Mouse (Mus musculus) intestine, embryonic 16.5 days (tissue): Measurements from ENCODE around the gene Abcd3. TPM values are rescaled to one million over a fixed set of nuclear protein-coding genes. Genes with fewer than 3 reads are reported as not detected.
A peak's percentile ranks its signal among the peaks of the same experiment; 100 is the strongest.

Experiments
- ATAC-seq: fragments of 200-750 bp; cut with Nextera tagmentation; 2 replicates; pipeline ENCODE4 v1.8.0; 2017; ENCODE audit warnings: moderate TSS enrichment, moderate library complexity
- H3K27ac ChIP-seq: fragments of 300-500 bp; sonication (generic); 2 replicates; pipeline ENCODE4 v1.5.1; 2014; ENCODE audit warnings: mild to moderate bottlenecking, low read length
- H3K27me3 ChIP-seq: fragments of 300-500 bp; sonication (generic); replicated peaks from 2 replicates; pipeline ENCODE4 v1.6.1; 2014; ENCODE audit warnings: low read length, control low read depth, mixed read lengths; ENCODE audit not compliant: control insufficient read depth, insufficient read depth
- H3K36me3 ChIP-seq: fragments of 300-500 bp; sonication (generic); 2 replicates; pipeline ENCODE4 v1.6.1; 2014; ENCODE audit warnings: low read length, control low read depth; ENCODE audit not compliant: control insufficient read depth, insufficient read depth
- H3K4me1 ChIP-seq: fragments of 300-500 bp; sonication (generic); 2 replicates; pipeline ENCODE4 v1.6.1; 2014; ENCODE audit warnings: low read length, control low read depth, mixed read lengths; ENCODE audit not compliant: control insufficient read depth, insufficient read depth
- H3K4me2 ChIP-seq: fragments of 300-500 bp; sonication (generic); 2 replicates; pipeline ENCODE4 v1.6.1; 2014; ENCODE audit warnings: low read depth, low read length, control low read depth
- H3K4me3 ChIP-seq: fragments of 300-500 bp; sonication (generic); 2 replicates; pipeline ENCODE4 v1.5.1; 2014; ENCODE audit warnings: mild to moderate bottlenecking, low read length
- H3K9ac ChIP-seq: fragments of 300-500 bp; sonication (generic); 2 replicates; pipeline ENCODE4 v1.6.1; 2014; ENCODE audit warnings: low read depth, low read length
- H3K9me3 ChIP-seq: fragments of 300-500 bp; sonication (generic); 2 replicates; pipeline ENCODE4 v1.6.1; 2016; ENCODE audit warnings: low read length, control low read depth; ENCODE audit not compliant: control insufficient read depth
- WGBS: fragments of 180-500 bp; shearing (Covaris S2); extraction: QIAGEN DNeasy Blood & Tissue Kit; methylation state at CpG from one replicate; pipeline ENCODE4 v1.1.7; 2014; 5-methylcytosine and 5-hydroxymethylcytosine counted together
- polyA plus RNA-seq: library from polyadenylated mRNA; unstranded; fragments of >200 nt; fragmentation: Nextera tagmentation; extraction: Ambion mirVana; gene quantifications from 2 replicates; pipeline ENCODE4 v1.2.1, GENCODE M21; 2015

Gene Abcd3
- polyA plus RNA-seq, 1 experiment from 2014 or later: 63.1 TPM

- H3K4me2 ChIP-seq: peak overlapping the region; percentile 39
- WGBS: 32% methylated on average over 14 of the region's 14 CpGs
- no peak overlapping the region for H3K9ac ChIP-seq
- H3K4me3 ChIP-seq: peak overlapping the region; percentile 29
- no peak overlapping the region for H3K27ac ChIP-seq
- peaks cover 25% of the 10 kb centered on the region for H3K4me1 ChIP-seq
- 0 out of 2 replicates have a peak, but pooled peaks have one; percentile 9 for ATAC-seq
- no peaks in the 10 kb centered on the region for H3K36me3 ChIP-seq
- peaks cover 22% of the 10 kb centered on the region for H3K27me3 ChIP-seq
- no peaks in the 10 kb centered on the region for H3K9me3 ChIP-seq
These were observed 94.1 kb downstream of the Abcd3 start for GRCm38 (mm10) chr3:121720801-121721690.

GRCm38 (mm10) chr3:121719701-121720100 is 95.4 kb downstream of the Abcd3 start:
- H3K4me2 ChIP-seq: no peak overlapping the region
- no peaks in the 10 kb centered on the region for H3K36me3 ChIP-seq
- H3K4me1 ChIP-seq: peaks cover 25% of the 10 kb centered on the region
- H3K9me3 ChIP-seq: no peaks in the 10 kb centered on the region
- no peak for ATAC-seq
- no peak overlapping the region for H3K27ac ChIP-seq
- H3K27me3 ChIP-seq: peaks cover 25% of the 10 kb centered on the region
- whole genome bisulfite sequencing: 65% methylated on average over 3 of the region's 3 CpGs
- H3K4me3 ChIP-seq: no peak overlapping the region
- no peak overlapping the region for H3K9ac ChIP-seq

GRCm38 (mm10) chr3:121718679-121719078 is 96.4 kb downstream of the Abcd3 start:
- Histone ChIP-seq H3K27me3 (peaks cover 25% of the 10 kb centered on the region), H3K27ac (no peak overlapping the region), H3K4me3 (no peak overlapping the region), H3K4me2 (no peak overlapping the region), H3K4me1 (peaks cover 18% of the 10 kb centered on the region), H3K36me3 (no peaks in the 10 kb centered on the region), H3K9me3 (no peaks in the 10 kb centered on the region), H3K9ac (no peak overlapping the region)
- no peak for ATAC-seq
- 81% methylated on average over 8 of the region's 8 CpGs for WGBS

GRCm38 (mm10) chr3:121716480-121716879 is 98.6 kb downstream of the Abcd3 start:
- Histone ChIP-seq H3K27me3 (peaks cover 19% of the 10 kb centered on the region), H3K4me1 (peaks cover 14% of the 10 kb centered on the region), H3K9ac (no peak overlapping the region), H3K36me3 (no peaks in the 10 kb centered on the region), H3K9me3 (no peaks in the 10 kb centered on the region), H3K27ac (no peak overlapping the region), H3K4me2 (no peak overlapping the region), H3K4me3 (no peak overlapping the region)
- ATAC-seq: no peak
- 83% methylated on average over 5 of the region's 5 CpGs for WGBS

GRCm38 (mm10) chr3:121715741-121716459 is 99.2 kb downstream of the Abcd3 start:
- no peak overlapping the region for H3K4me3 ChIP-seq
- H3K9ac ChIP-seq: no peak overlapping the region
- no peak for ATAC-seq
- H3K36me3 ChIP-seq: no peaks in the 10 kb centered on the region
- H3K4me1 ChIP-seq: peaks cover 10% of the 10 kb centered on the region
- no peak overlapping the region for H3K4me2 ChIP-seq
- peaks cover 18% of the 10 kb centered on the region for H3K27me3 ChIP-seq
- 67% methylated on average over 6 of the region's 6 CpGs for WGBS
- H3K27ac ChIP-seq: no peak overlapping the region
- H3K9me3 ChIP-seq: no peaks in the 10 kb centered on the region

- Histone ChIP-seq H3K9ac (no peak overlapping the region), H3K9me3 (no peaks in the 10 kb centered on the region), H3K36me3 (no peaks in the 10 kb centered on the region), H3K27me3 (peaks cover 21% of the 10 kb centered on the region), H3K4me2 (no peak overlapping the region), H3K27ac (no peak overlapping the region), H3K4me3 (no peak overlapping the region), H3K4me1 (peaks cover 10% of the 10 kb centered on the region)
- ATAC-seq: no peak
These were observed 99.8 kb downstream of the Abcd3 start for GRCm38 (mm10) chr3:121715336-121715735.

- no peak overlapping the region for H3K4me3 ChIP-seq
- H3K4me1 ChIP-seq: peaks cover 10% of the 10 kb centered on the region
- no peak overlapping the region for H3K27ac ChIP-seq
- ATAC-seq: no peak
- peaks cover 21% of the 10 kb centered on the region for H3K27me3 ChIP-seq
- H3K9ac ChIP-seq: no peak overlapping the region
- WGBS: 48% methylated on average over 2 of the region's 2 CpGs
- H3K4me2 ChIP-seq: no peak overlapping the region
- H3K9me3 ChIP-seq: no peaks in the 10 kb centered on the region
- no peaks in the 10 kb centered on the region for H3K36me3 ChIP-seq
These were observed 100.6 kb downstream of the Abcd3 start for GRCm38 (mm10) chr3:121714461-121714860.

- Histone ChIP-seq H3K9me3 (no peaks in the 10 kb centered on the region), H3K9ac (no peak overlapping the region), H3K36me3 (no peaks in the 10 kb centered on the region), H3K4me2 (no peak overlapping the region), H3K27ac (no peak overlapping the region), H3K4me3 (no peak overlapping the region), H3K27me3 (peaks cover 20% of the 10 kb centered on the region), H3K4me1 (peaks cover 10% of the 10 kb centered on the region)
- 69% methylated on average over 8 of the region's 8 CpGs for WGBS
- ATAC-seq: peak; percentile 27
These were observed 101.3 kb downstream of the Abcd3 start for GRCm38 (mm10) chr3:121713816-121714215.

- no peak overlapping the region for H3K4me3 ChIP-seq
- no peak overlapping the region for H3K9ac ChIP-seq
- no peaks in the 10 kb centered on the region for H3K9me3 ChIP-seq
- no peak overlapping the region for H3K27ac ChIP-seq
- no peaks in the 10 kb centered on the region for H3K36me3 ChIP-seq
- WGBS: 31% methylated on average over 17 of the region's 17 CpGs
- H3K27me3 ChIP-seq: peaks cover 19% of the 10 kb centered on the region
- peak overlapping the region; percentile 10 for H3K4me2 ChIP-seq
- peaks cover 10% of the 10 kb centered on the region for H3K4me1 ChIP-seq
- peak; percentile 89 for ATAC-seq
These were observed 101.9 kb downstream of the Abcd3 start for GRCm38 (mm10) chr3:121713151-121713701.
